Mouse (Mus musculus) liver, embryonic 14.5 days (tissue): Measurements from ENCODE around the gene Myo10.

ENCODE experiments used
- CTCF ChIP-seq: IDR thresholded peaks from 2 replicates; pipeline ENCODE4 v1.5.1; 2016; ENCODE audit warnings: antibody characterized with exemption, low read depth, control low read depth
- EP300 ChIP-seq: IDR thresholded peaks from 2 replicates; pipeline ENCODE4 v1.6.1; 2016; ENCODE audit warnings: antibody characterized with exemption, low read depth

DNA sequence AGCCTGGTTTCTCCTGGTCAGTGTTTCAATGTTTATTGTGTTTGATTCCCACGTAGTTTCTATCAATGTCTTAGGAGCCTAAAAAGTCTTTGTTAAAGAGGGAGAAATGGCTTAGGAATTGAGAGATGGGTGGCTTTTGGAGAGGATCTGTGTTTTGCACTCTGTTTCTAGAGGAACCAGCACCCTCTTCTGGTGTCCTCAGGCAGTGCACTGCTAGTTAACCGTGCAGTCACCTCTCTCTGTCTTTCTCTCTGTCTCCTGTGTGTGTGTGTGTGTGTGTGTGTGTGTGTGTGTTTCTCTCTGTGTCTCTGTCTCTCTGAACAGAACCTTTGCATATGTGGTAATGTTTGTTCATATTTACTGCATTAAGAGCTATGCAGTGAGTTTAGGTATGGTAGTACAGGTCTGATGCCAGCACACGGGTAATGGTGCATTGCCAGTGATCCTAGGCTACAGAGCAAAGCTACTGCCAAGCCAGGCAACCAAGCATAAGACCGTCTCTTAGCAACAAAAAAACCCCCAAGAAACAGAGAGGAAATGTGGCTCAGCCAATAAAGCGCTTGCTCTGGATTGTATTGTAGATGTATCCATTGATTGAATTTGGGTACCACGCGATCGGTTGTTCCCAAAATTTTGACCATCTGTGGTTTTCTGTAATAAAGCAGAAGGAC, 110.6 kb downstream of the Myo10 start:
- TF ChIP-seq CTCF (peak; percentile 48; the same call in 1 of the 2 replicates), EP300 (no peak)
